Mouse (Mus musculus) embryonic fibroblast, embryonic 13.5 days (primary cell): ENCODE results near the gene Smc6.

ENCODE experiments used
- CTCF ChIP-seq: IDR thresholded peaks from 2 replicates; pipeline ENCODE4 v1.5.1; 2011; ENCODE audit warnings: mild to moderate bottlenecking, control low read depth, low read length, moderate library complexity, borderline replicate concordance; ENCODE audit not compliant: insufficient read depth
- POLR2A ChIP-seq: IDR thresholded peaks from 2 replicates; pipeline ENCODE4 v1.6.1; 2011; ENCODE audit warnings: low read depth, mild to moderate bottlenecking, control low read depth, low read length, moderate library complexity

GRCm38 (mm10) chr12:11313840-11314239 lies 48.2 kb downstream of the Smc6 start:
- TF ChIP-seq CTCF (no peak), POLR2A (no peak)
